Mouse (Mus musculus) MN1 (cell line): ENCODE data around the gene Zfp14.

Source experiments
- DNase-seq: peaks from one replicate; pipeline ENCODE4 v3.0.0-alpha.2; 2016; ENCODE audit warnings: low spot score

Zfp14 gene

DNA sequence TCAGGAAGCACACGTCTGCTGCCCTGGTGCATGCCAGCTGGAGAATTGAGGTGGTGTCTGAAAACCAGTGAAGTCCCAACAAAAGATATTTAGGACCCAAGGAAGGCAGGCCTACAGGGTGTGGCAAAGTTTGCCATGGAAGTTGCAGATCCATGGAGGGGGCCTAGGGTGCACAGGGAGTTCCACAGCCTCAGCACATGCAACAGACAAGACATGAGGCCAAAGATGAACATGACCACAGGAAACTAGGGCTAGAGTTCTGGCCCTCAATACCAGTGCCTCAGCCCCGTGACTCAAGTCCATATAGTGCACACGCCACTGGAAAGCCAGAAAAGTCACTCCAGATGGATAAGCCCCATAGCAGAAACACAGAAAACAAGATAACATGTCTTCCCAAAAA is 22.6 kb downstream of the Zfp14 start:
- DNase-seq: no peak

DNA sequence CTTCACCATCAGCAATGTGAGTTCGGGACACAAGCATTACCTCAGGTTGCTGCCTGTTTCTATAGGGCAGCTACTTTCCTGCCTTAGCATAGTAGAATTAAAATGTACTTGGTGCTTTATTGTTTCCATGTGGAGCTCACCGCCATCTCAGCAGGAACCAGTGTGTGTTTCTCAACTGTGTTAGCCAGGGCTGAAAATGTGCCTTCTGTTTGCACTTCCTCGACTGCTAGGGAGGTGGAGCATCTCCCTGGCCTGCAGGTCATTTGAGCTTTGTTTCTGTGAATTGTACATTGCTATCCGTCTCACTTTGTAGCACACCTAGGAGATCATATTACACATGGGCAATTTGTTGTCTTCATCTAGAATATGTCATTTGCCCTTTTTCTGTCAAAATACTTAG is 23.8 kb downstream of the Zfp14 start:
- DNase-seq: no peak

DNA sequence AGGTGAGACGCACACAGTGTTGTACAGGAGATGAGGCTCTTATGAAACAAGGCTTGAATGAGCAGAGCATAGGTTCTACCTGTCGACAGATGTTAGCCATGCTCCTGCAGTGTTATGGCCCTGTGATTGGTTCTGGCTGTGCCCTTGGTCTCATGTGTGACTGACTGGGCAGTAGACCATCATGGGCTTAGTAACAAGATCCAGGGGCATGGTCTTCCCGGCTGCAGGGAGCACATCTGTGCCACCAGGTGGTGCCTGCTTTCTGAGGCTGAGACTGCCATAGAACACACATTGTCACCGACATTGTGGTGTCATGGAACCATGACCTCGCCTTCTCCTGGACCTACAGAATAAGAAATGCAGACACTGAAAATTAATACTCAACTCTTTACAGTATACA is 25.8 kb downstream of the Zfp14 start:
- peak; percentile 19 for DNase-seq

DNA sequence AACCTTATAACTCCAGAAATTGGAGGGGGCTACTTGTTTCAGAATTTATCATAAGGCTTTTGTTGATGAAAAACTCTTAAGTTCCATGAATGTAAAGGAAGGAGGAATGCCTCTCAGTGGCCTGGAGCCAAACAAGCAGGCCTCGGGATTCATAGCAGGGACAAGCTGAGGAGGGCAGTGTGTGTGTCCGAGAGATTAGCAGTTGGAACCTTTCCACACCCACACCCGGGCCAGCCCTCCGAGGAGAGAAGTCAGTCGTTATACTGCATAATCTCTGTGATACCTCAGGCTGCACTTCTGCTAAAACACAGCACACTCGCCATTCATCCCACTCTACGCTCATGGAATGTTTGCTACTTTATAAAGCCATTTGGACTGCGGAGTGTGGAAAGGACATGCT is 27.4 kb downstream of the Zfp14 start:
- no peak for DNase-seq

DNA sequence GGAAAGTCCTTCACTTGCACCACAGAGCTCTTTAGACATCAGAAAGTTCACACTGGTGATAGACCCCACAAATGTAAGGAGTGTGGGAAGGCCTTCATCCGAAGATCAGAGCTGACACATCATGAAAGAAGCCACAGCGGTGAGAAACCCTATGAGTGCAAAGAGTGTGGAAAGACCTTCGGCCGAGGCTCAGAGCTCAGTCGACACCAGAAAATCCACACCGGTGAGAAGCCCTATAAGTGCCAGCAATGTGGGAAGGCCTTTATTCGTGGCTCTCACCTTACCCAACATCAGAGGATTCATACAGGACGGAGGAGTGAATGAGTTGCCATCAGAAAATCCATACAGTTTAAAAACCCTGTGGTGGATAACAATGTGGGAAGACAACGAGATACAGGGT is 27.9 kb downstream of the Zfp14 start:
- DNase-seq: no peak

DNA sequence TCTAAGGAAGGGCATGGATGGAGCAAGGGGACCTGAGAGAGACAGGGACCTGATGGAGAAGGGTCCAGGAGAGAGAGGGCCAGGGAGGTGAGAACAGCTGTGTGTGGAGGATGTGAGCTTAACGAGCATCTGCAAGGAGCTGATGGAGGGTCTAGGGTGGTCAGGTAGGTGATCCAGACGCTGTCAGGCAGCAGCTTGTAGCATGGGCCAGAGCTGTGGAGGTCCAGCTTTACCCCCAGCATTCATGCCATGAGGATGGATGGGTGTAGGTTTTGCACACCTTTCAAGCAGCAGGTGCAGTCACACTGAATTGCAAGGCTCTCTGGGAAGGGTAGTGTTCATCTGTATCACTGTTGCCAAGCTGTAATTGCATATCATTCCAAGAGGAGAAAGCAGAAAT is 31.6 kb downstream of the Zfp14 start:
- no peak for DNase-seq

DNA sequence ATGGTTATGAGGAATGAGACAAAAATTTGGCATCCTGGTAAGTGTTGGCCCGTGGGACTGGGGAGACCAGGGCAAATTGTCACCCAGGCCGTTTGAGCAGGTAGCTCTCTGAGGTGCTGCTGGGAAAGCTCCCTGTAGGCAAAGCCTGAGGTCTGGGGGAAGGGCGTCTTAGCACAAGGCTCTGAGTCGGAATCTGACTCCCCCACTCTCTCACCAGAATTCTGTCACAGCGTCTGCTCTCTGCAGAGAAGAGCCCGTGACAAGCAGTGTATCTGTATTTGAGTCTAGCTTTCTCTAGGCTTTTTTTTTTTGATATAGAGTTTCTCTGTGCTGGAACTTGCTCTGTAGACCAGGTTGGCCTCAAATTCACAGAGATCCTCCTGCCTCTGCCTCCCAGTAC is 34.0 kb downstream of the Zfp14 start:
- DNase-seq: no peak

DNA sequence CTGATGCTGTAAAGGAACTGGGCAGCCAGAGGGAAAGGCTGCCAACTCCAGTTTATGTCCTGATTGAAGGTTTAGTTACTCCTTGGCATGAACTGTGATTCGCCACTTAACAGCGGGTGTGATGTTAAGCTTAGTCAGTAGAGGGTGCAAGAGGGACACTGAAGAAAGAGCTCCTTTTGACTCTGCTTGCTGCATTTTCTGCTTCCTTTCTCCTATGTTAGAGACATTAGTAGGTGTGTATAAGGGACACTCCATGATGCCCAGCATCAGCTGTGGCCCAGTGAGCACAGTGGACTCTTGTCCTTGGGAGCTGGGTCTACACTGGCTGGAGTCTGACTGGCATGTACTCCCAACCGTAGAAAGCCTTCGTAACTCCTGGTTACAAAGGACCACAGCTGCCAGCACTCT is 38.2 kb downstream of the Zfp14 start:
- peak; percentile 62 for DNase-seq

DNA sequence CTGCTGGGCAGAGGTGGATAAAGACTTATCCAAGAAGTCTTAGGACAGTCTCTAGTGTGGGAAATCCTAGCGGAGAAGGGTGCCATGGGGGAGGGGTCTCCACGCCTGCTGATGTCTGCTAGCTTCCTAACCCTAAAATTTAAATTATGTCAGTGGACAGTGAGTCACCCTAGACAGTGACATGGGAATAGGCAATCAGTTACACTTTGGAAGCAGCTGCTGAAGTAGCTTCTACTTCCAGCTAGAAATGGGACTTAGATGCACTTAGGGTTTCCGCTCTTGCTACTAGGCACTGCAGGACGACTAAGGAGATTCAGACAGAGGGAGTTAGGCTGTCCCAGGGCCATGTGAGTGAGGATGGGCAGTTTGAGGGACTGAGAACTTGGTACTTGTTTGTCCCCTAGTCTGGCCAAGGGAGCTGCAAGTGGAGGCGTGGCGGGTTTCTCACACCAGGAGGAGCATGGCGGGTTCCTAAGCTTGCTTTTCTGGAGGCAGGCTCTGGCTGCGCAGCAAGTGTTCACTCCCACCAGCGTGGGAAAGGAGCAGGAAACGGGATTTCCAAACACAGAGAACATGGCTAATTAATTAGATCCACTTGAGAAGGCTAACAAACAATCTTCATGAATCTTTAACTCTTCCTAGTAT is 40.5 kb downstream of the Zfp14 start:
- DNase-seq: no peak

DNA sequence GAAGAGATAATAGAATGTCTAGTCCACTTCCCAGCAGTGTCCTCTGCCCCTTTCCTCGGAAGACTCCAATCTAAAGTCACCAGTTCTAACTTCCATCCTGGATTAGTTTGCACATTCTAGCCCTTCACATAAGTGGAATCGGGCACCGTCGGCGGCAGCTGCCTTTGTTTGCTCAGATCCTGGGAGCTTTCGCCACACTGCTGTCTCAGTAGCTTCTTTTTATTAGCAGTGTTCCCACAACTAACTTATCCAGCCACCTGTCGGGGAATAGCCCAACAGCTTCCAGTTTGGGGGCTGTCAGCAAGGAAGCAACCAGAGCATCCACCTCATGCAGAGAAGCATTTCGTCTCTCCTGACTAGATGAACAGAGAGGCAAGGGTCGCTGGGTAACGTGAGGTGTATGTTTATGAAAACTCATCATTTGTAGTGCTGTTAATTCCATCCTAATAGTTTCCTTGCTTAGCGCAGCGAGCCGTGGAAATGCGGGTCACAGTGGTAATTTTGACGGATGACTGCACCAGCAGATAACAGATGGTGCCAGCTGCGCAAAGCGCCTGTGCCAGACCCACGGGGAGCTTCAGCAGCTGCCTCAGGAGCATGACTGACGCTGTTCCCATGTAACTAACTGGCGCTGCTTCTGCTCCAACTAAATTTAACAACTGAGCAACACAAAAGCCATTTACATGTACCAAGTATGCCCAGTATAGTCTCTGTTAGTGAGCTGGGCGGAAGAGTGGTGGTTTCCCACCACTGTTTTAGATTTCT is 41.7 kb downstream of the Zfp14 start:
- no peak for DNase-seq

DNA sequence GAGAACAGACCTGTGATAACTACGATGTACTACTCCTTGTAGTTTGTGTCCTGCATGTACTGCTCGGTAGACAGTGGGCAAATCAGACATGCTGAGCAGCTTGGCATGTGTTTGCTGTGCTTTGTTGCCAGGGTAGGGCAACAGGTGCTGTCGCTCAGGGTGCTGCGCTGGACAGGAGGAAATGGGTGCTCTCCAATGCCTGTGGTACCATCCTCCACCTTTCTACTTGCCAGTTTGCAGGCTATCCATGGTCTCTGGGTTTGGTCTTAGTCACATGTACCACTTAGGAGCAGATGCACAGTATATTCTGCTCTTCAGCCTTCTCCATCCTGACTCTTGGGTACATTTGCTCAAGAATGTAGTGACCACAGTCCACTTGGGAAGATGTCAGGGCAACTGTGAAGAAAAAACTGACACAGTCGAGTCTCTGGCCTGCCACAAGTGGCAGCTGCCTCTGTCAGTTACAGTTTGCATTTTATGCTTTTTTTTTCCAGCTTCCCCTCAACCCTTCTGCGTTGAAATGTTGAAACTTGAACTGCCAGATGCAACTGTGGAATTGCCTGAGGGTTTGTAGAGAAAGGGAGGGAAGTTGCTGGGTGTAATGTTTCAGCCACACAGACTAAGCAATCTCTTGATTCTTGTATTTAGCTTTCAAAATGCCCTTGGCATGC is 43.0 kb downstream of the Zfp14 start:
- DNase-seq: no peak

DNA sequence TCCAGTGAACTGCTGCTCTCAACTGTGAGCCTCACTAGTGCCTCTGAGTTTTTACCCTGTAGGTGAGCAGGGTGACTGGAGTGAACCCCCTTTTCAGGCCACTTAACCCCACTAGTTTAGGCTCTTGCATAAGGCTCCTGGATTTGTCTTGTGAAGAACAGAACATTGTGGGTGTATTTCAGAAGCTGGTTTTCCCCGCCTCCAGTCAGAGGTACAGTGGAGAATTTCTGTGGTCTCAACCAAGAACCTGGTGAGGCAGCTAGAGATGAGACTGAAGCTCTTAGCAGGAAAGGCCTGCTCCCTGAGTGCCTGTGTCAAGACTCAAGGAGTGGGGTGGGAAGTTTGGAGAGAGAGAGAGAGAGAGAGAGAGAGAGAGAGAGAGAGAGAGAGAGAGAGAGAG is 43.6 kb downstream of the Zfp14 start:
- DNase-seq: no peak

DNA sequence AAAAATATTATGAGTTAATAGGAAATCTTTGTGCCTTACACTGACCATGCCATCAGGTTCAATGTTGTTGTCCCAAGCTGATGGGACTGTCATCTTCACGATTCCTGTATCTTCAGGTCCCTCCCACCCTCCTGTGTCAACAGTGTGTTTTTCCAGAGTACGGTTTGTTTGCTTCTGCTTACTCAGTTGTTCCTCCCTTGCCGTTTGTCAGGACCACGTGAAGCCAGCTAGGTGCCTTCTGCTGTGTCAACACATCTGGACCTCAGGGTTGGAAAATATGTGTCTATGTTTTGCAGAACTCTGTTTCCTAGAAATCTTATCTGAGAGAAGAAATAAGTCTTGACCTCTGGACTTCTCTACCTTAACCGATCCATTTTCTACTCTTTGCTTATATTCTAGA is 50.6 kb downstream of the Zfp14 start:
- DNase-seq: no peak

DNA sequence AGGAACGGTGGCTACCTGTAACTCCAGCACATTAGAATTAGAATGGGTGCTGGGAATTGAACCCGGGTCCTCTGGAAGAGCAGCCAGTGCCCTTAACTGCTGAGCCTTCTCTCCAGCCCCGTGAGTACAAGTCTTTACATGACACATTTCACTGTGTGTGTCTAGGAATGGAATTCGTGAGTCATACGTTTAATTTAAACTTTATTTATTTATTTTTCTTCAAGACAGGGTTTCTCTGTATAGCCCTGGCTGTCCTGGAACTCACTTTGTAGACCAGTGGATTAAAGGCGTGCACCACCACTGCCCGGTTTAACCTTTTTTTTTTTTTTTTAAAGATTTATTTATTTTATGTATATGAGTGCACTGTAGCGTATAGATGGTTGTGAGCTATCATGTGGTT is 56.0 kb downstream of the Zfp14 start:
- DNase-seq: no peak

DNA sequence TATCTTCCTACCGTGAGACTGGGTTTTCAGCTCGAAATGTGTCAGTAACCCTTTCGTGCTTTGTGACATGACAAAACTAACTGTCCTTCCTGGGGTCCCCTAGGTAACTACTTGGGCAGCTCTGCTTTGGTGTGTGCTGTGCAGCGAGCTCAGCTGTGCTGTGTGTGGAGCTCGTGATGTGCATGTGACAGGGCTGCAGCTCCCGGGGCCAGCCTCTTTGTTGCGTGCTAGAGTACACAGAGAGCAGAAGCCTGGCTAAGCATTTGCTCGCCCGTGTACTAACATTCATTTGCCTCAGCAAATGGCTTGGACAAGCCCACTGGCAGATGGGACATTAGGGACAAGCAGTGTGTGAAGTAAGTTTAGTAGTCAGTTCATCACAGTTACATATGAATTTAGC is 57.8 kb downstream of the Zfp14 start:
- no peak for DNase-seq

DNA sequence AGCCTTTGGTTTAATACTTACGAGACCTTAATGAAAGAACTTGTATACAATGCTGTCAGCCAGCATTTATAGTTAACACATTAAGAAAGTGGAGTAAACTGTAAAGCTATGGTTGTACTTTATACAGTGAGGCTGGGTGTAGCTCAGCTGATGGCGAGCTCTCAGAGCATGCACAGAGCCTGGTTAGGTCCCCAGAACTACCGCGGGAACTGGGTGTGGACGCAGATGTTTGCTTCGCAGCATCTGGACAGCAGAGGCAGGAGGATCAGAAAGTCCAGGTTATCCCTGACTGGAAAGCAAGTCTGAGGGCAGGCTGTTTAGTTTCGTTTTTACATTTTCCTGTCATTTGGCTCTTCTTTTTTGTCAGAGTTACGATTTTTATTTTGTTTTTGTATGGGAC is 58.5 kb downstream of the Zfp14 start:
- DNase-seq: no peak

DNA sequence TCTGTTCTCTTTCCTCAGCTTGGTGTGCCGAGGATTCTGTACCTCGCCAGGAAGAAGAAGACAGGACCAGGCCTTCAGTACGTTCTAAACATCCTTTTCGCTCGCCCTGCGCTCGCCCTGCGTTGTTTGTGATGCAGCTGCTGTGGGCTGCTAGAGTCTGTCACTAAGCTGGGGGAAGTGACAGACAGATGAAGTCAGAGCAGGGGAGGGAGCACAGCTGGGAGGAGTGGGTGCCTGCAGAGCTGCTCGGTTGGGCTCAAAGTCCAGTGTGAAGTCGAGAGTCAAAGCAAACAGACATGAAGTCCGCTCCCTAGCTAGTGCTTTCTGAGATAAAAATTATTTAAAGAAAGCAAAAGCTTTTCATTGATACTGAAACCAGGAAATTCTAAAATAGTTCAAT is 62.1 kb downstream of the Zfp14 start:
- no peak for DNase-seq

DNA sequence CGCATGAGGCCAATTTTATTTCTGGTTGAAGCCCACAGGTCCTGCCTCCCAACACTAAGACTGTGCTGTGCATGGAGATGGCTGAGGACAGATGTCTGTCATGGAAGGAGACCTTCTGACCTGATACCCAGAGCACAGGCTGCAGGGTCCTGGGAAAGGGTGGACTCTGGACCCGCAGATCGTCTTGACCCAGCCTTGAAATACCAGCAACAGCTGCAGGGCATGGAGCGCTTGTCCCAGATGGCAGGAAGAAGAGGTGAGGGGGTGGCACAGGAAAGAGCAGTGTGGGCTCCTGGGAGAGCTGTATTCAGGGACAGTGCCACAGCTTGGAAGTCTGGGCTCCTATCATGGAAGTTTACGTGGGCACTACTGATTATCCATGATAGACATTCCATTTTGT is 63.6 kb downstream of the Zfp14 start:
- DNase-seq: no peak
